Mouse (Mus musculus) adrenal gland, adult 18-20 months (tissue): ENCODE results near the gene Il4i1. TPM values are rescaled to one million over a fixed set of nuclear protein-coding genes. Genes with fewer than 3 reads are reported as not detected.

ENCODE experiments used
- DNase-seq, 2 experiments: peaks; one replicate each; pipeline ENCODE4 v3.0.0; 2021 to 2022; ENCODE audit warnings: low spot score in 2 of 2
- microRNA-seq, 2 experiments: library from miRNA; unstranded; fragments of <30 nt; microRNA quantifications; one replicate each; pipeline ENCODE4 v1.2.0; 2021; ENCODE audit warnings: borderline number of aligned reads in 2 of 2
- total RNA-seq, 2 experiments: library from RNA; stranded (reverse); gene quantifications; 1 replicate in 1 of 2; 2 replicates in 1 of 2; pipeline ENCODE4 v1.2.3; 2021

Il4i1 gene
- total RNA-seq, 2 experiments from 2014 or later = 1.6 to 2.6 TPM

- DNase-seq = no peak
Measured at GRCm38 (mm10) chr7:44890180-44890579, 74.0 kb downstream of the Il4i1 start.

Small RNA genes lying within 50 kb of the gene (microRNA-seq; reads per million reads assigned to microRNA genes)
- gene Mir707 = 0 reads per million in 2 experiments

Other genes with a start within 250 kb of the Il4i1 start
- 1 to 10 TPM; 1.3 to 1.6 TPM for gene Napsa, start 244.0 kb upstream of the Il4i1 start, total RNA-seq
- 1 to 10 TPM; 4.0 to 5.6 TPM for gene Kcnc3, start 225.7 kb upstream of the Il4i1 start, total RNA-seq
- 1 to 10 TPM; 5.5 to 6.6 TPM for gene Myh14, start 145.5 kb upstream of the Il4i1 start, total RNA-seq
- gene Izumo2, start 107.6 kb upstream of the Il4i1 start, total RNA-seq = not detected
- 10 to 100 TPM; 40.4 to 42.1 TPM for gene Vrk3, start 68.0 kb upstream of the Il4i1 start, total RNA-seq
- gene Zfp473, start 65.3 kb upstream of the Il4i1 start, total RNA-seq = under 1 TPM; 0.30 to 0.51 TPM
- 10 to 100 TPM; 48.5 to 52.7 TPM for gene Nup62, start 299 bp upstream of the Il4i1 start, total RNA-seq
- gene Atf5, start 271 bp downstream of the Il4i1 start, total RNA-seq = 100 to 1,000 TPM; 136 to 217 TPM
- gene Akt1s1, start 32.6 kb downstream of the Il4i1 start, total RNA-seq = 100 to 1,000 TPM in 1 of 2 experiments, 10 to 100 TPM in 1; 86.3 to 128 TPM
- gene Tbc1d17, start 32.7 kb downstream of the Il4i1 start, total RNA-seq = 10 to 100 TPM; 48.1 to 60.2 TPM
- 10 to 100 TPM; 33.8 to 40.8 TPM for gene Pnkp, start 40.8 kb downstream of the Il4i1 start, total RNA-seq
- 100 to 1,000 TPM; 232 to 253 TPM for gene Ptov1, start 53.4 kb downstream of the Il4i1 start, total RNA-seq
- gene Med25, start 76.3 kb downstream of the Il4i1 start, total RNA-seq = 10 to 100 TPM; 75.2 to 90.9 TPM
- gene Fuz, start 79.7 kb downstream of the Il4i1 start, total RNA-seq = 10 to 100 TPM; 24.1 to 28.3 TPM
- gene Ap2a1, start 113.1 kb downstream of the Il4i1 start, total RNA-seq = 10 to 100 TPM; 81.7 to 97.4 TPM
- not detected for gene Tsks, start 126.8 kb downstream of the Il4i1 start, total RNA-seq
- gene Cpt1c, start 158.5 kb downstream of the Il4i1 start, total RNA-seq = 10 to 100 TPM in 1 of 2 experiments, 1 to 10 TPM in 1; 9.3 to 12.8 TPM
- gene Prmt1, start 170.2 kb downstream of the Il4i1 start, total RNA-seq = 100 to 1,000 TPM; 203 to 216 TPM
- 100 to 1,000 TPM; 128 to 131 TPM for gene Irf3, start 181.3 kb downstream of the Il4i1 start, total RNA-seq
- 10 to 100 TPM; 13.9 to 14.2 TPM for gene Bcl2l12, start 182.3 kb downstream of the Il4i1 start, total RNA-seq
- gene Scaf1, start 200.0 kb downstream of the Il4i1 start, total RNA-seq = 10 to 100 TPM; 75.1 to 85.9 TPM
- gene Rras, start 201.6 kb downstream of the Il4i1 start, total RNA-seq = 100 to 1,000 TPM in 1 of 2 experiments, 10 to 100 TPM in 1; 86.9 to 106 TPM
- gene Prr12, start 236.5 kb downstream of the Il4i1 start, total RNA-seq = 10 to 100 TPM; 30.8 to 45.3 TPM
- 10 to 100 TPM; 44.3 to 46.8 TPM for gene Nosip, start 246.0 kb downstream of the Il4i1 start, total RNA-seq
- gene Prrg2, start 246.3 kb downstream of the Il4i1 start, total RNA-seq = 10 to 100 TPM; 14.9 to 28.3 TPM